Mouse (Mus musculus) forebrain, postnatal 0 days (tissue): ENCODE data around the gene Camkmt. TPM values are rescaled to one million over a fixed set of nuclear protein-coding genes. Genes with fewer than 3 reads are reported as not detected.

Experiments
- ATAC-seq: fragments of 200-750 bp; cut with Nextera tagmentation; 2 replicates; pipeline ENCODE4 v1.8.0; 2017; ENCODE audit warnings: mild to moderate bottlenecking, moderate library complexity
- DNase-seq: peaks from one replicate; pipeline ENCODE4 v3.0.0-alpha.2; 2015
- H3K27ac ChIP-seq: fragments of 300-500 bp; sonication (generic); 2 replicates; pipeline ENCODE4 v1.5.1; 2014; ENCODE audit warnings: low read depth, mild to moderate bottlenecking, antibody characterized with exemption, low read length, moderate library complexity, mixed read lengths
- H3K27me3 ChIP-seq: fragments of 300-500 bp; sonication (generic); 2 replicates; pipeline ENCODE4 v1.6.1; 2014; ENCODE audit warnings: mild to moderate bottlenecking, low read length, mixed read lengths; ENCODE audit not compliant: insufficient read depth
- H3K36me3 ChIP-seq: fragments of 300-500 bp; sonication (generic); 2 replicates; pipeline ENCODE4 v1.6.1; 2014; ENCODE audit warnings: mild to moderate bottlenecking, moderate library complexity; ENCODE audit not compliant: insufficient read depth
- H3K4me1 ChIP-seq: fragments of 300-500 bp; sonication (generic); 2 replicates; pipeline ENCODE4 v1.6.1; 2014; ENCODE audit warnings: antibody characterized with exemption; ENCODE audit not compliant: insufficient read depth
- H3K4me2 ChIP-seq: fragments of 300-500 bp; sonication (generic); 2 replicates; pipeline ENCODE4 v1.6.1; 2014; ENCODE audit warnings: low read depth, mild to moderate bottlenecking, moderate library complexity
- H3K4me3 ChIP-seq: fragments of 300-500 bp; sonication (generic); 2 replicates; pipeline ENCODE4 v1.5.1; 2014; ENCODE audit warnings: low read depth, low read length, mixed read lengths
- H3K9ac ChIP-seq: fragments of 300-500 bp; sonication (generic); 2 replicates; pipeline ENCODE4 v1.6.1; 2014; ENCODE audit warnings: mild to moderate bottlenecking
- H3K9me3 ChIP-seq: fragments of 300-500 bp; sonication (generic); 2 replicates; pipeline ENCODE4 v1.6.1; 2016; ENCODE audit warnings: low read length
- CTCF ChIP-seq: sonication (generic); IDR thresholded peaks from 2 replicates; pipeline ENCODE4 v1.5.1; 2016; ENCODE audit warnings: antibody characterized with exemption, control low read depth, low read depth
- WGBS: fragments of 180-500 bp; shearing (Covaris S2); extraction: QIAGEN DNeasy Blood & Tissue Kit; methylation state at CpG from one replicate; pipeline ENCODE4 v1.1.7; 2014; 5-methylcytosine and 5-hydroxymethylcytosine counted together
- polyA plus RNA-seq: library from polyadenylated mRNA; unstranded; fragments of >200 nt; fragmentation: Nextera tagmentation; extraction: Ambion mirVana; gene quantifications from 2 replicates; pipeline ENCODE4 v1.2.1, GENCODE M21; 2015
- total RNA-seq: library from RNA; depleted of rRNA; stranded (reverse); fragments of >200 nt; gene quantifications from 2 replicates; pipeline ENCODE4 v1.2.3, GENCODE M21; 2014

The Camkmt gene
- total and polyA plus RNA-seq, 2 experiments from 2014 or later: 14.3 to 16.4 TPM

- Histone ChIP-seq H3K9ac (no peak overlapping the region), H3K4me3 (no peak overlapping the region), H3K27ac (no peak overlapping the region), H3K27me3 (no peaks in the 10 kb centered on the region), H3K36me3 (no peaks in the 10 kb centered on the region), H3K4me1 (peaks cover 2% of the 10 kb centered on the region; the same call in 1 of the 2 replicates), H3K9me3 (no peaks in the 10 kb centered on the region), H3K4me2 (no peak overlapping the region)
- no peak for TF ChIP-seq CTCF
- 92% methylated on average over 7 of the region's 7 CpGs for WGBS
- DNase-seq (no peak), ATAC-seq (no peak)
Measured at GRCm38 (mm10) chr17:85372523-85372922, 282.2 kb downstream of the Camkmt start.

GRCm38 (mm10) chr17:85374100-85374833, 283.9 kb downstream of the Camkmt start:
- WGBS: 50% methylated on average over 19 of the region's 19 CpGs
- DNase-seq (no peak), ATAC-seq (no peak; the same call in 1 of the 2 replicates)
- H3K27me3 ChIP-seq: no peaks in the 10 kb centered on the region
- no peak overlapping the region for H3K4me3 ChIP-seq
- H3K9ac ChIP-seq: no peak overlapping the region
- H3K9me3 ChIP-seq: no peaks in the 10 kb centered on the region
- TF ChIP-seq CTCF: no peak
- H3K4me2 ChIP-seq: no peak overlapping the region
- H3K36me3 ChIP-seq: no peaks in the 10 kb centered on the region
- peaks cover 2% of the 10 kb centered on the region; the same call in 1 of the 2 replicates for H3K4me1 ChIP-seq
- H3K27ac ChIP-seq: no peak overlapping the region

- 76% methylated on average over 8 of the region's 8 CpGs for WGBS
Measured at GRCm38 (mm10) chr17:85374834-85375176, 284.5 kb downstream of the Camkmt start.

GRCm38 (mm10) chr17:85375523-85375922, 285.2 kb downstream of the Camkmt start:
- no peak for TF ChIP-seq CTCF
- Histone ChIP-seq H3K4me2 (no peak overlapping the region), H3K27ac (no peak overlapping the region), H3K9me3 (no peaks in the 10 kb centered on the region), H3K9ac (no peak overlapping the region), H3K27me3 (no peaks in the 10 kb centered on the region), H3K4me1 (peaks cover 2% of the 10 kb centered on the region; the same call in 1 of the 2 replicates), H3K4me3 (no peak overlapping the region), H3K36me3 (no peaks in the 10 kb centered on the region)
- WGBS: 43% methylated on average over 10 of the region's 10 CpGs
- no peak for ATAC-seq
- no peak for DNase-seq

More at GRCm38 (mm10) chr17:85374834-85375176, 284.5 kb downstream of the Camkmt start:
- no peak; the same call in 1 of the 2 replicates for ATAC-seq
- DNase-seq: no peak
- no peak overlapping the region for H3K27ac ChIP-seq
- no peak overlapping the region for H3K4me3 ChIP-seq
- H3K4me1 ChIP-seq: peaks cover 2% of the 10 kb centered on the region; the same call in 1 of the 2 replicates
- H3K27me3 ChIP-seq: no peaks in the 10 kb centered on the region
- TF ChIP-seq CTCF: no peak
- no peak overlapping the region for H3K4me2 ChIP-seq
- no peaks in the 10 kb centered on the region for H3K36me3 ChIP-seq
- H3K9ac ChIP-seq: no peak overlapping the region
- no peaks in the 10 kb centered on the region for H3K9me3 ChIP-seq

- Histone ChIP-seq H3K9me3 (no peaks in the 10 kb centered on the region), H3K27me3 (no peaks in the 10 kb centered on the region), H3K9ac (no peak overlapping the region), H3K27ac (no peak overlapping the region), H3K4me3 (no peak overlapping the region), H3K4me1 (peaks cover 2% of the 10 kb centered on the region; the same call in 1 of the 2 replicates), H3K36me3 (no peaks in the 10 kb centered on the region), H3K4me2 (no peak overlapping the region)
- ATAC-seq: no peak
- WGBS: 72% methylated on average over 8 of the region's 8 CpGs
- no peak for TF ChIP-seq CTCF
- DNase-seq: no peak
Measured at GRCm38 (mm10) chr17:85377496-85377895, 287.1 kb downstream of the Camkmt start.

- no peak overlapping the region for H3K4me2 ChIP-seq
- WGBS: 88% methylated on average over 7 of the region's 7 CpGs
- peaks cover 2% of the 10 kb centered on the region; the same call in 1 of the 2 replicates for H3K4me1 ChIP-seq
- ATAC-seq (no peak), DNase-seq (no peak)
- H3K9ac ChIP-seq: no peak overlapping the region
- H3K27me3 ChIP-seq: no peaks in the 10 kb centered on the region
- H3K9me3 ChIP-seq: no peaks in the 10 kb centered on the region
- H3K36me3 ChIP-seq: no peaks in the 10 kb centered on the region
- H3K27ac ChIP-seq: no peak overlapping the region
- no peak for TF ChIP-seq CTCF
- H3K4me3 ChIP-seq: no peak overlapping the region
Measured at GRCm38 (mm10) chr17:85379101-85379500, 288.7 kb downstream of the Camkmt start.

- Histone ChIP-seq H3K36me3 (no peaks in the 10 kb centered on the region), H3K9me3 (no peaks in the 10 kb centered on the region), H3K4me2 (no peak overlapping the region), H3K27me3 (no peaks in the 10 kb centered on the region), H3K27ac (no peak overlapping the region), H3K9ac (no peak overlapping the region), H3K4me1 (no peaks in the 10 kb centered on the region), H3K4me3 (no peak overlapping the region)
- 57% methylated on average over 8 of the region's 8 CpGs for WGBS
- DNase-seq: no peak
- ATAC-seq: no peak
- TF ChIP-seq CTCF: no peak
Measured at GRCm38 (mm10) chr17:85381578-85382223, 291.3 kb downstream of the Camkmt start.
